Mouse (Mus musculus) E14TG2a.4 (cell line): ENCODE results near the gene Kcnh6.

Experiments used
- CTCF ChIP-seq: conservative IDR thresholded peaks from 2 replicates; pipeline ENCODE4 v1.5.1; 2014; ENCODE audit warnings: low read length
- NANOG ChIP-seq: IDR thresholded peaks from 2 replicates; pipeline ENCODE4 v1.6.1; 2014; ENCODE audit warnings: borderline replicate concordance, low read length, mixed read lengths
- POU5F1 ChIP-seq: IDR thresholded peaks from 2 replicates; pipeline ENCODE4 v1.6.1; 2014; ENCODE audit warnings: low read length, borderline replicate concordance

- TF ChIP-seq CTCF (no peak), NANOG (no peak), POU5F1 (no peak)
These were observed 33.3 kb upstream of the Kcnh6 start for GRCm38 (mm10) chr11:105974593-105974992.
